Mouse (Mus musculus) E14TG2a.4 (cell line): ENCODE measurements at regions not wholly inside any gene's neighbourhood (a gene's known extent, or its start where the extent isn't known, plus 50 kb on each side); places are given as distances from the start of the nearest gene placed in this dataset.

ENCODE experiments used
- CTCF ChIP-seq: conservative IDR thresholded peaks from 2 replicates; pipeline ENCODE4 v1.5.1; 2014; ENCODE audit warnings: low read length
- NANOG ChIP-seq: IDR thresholded peaks from 2 replicates; pipeline ENCODE4 v1.6.1; 2014; ENCODE audit warnings: borderline replicate concordance, low read length, mixed read lengths
- POU5F1 ChIP-seq: IDR thresholded peaks from 2 replicates; pipeline ENCODE4 v1.6.1; 2014; ENCODE audit warnings: low read length, borderline replicate concordance

GRCm38 (mm10) chr16:52726120-52726844 lies 272.4 kb upstream of the Alcam start:
- TF ChIP-seq CTCF = no peak
- TF ChIP-seq POU5F1 = no peak
- TF ChIP-seq NANOG = no peak
